Mouse (Mus musculus) kidney, postnatal 25 days (tissue): Measurements from ENCODE around the gene Ntrk2.

Experiments used
- DNase-seq, 2 experiments: peaks; one replicate each; pipeline ENCODE4 v3.0.0; 2021; ENCODE audit warnings: mixed read lengths in 2 of 2

The Ntrk2 gene

DNA sequence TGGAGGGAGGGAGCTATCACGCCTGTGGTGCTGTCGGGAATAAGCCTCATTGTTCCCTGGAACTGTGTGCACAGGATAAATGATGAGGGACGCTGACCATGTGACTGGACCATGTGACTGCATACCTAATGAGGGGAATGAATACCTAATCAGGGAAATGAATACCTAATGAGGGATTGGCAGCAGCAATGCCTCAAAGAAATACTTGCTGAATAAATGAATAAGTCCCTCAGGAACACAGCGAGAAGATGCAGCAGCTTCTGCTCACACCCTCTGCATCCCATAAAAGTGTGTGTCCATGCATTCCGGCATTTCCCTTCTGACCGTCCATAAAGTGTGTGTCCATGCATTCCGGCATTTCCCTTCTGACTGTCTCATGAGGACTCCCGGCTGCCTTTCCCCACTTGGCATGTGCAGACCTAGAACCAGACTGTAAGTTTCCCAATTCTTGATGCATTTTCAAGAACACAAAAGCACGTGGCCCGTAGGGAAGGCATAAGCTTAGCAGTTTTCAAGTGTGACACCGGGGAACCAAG, 338.0 kb downstream of the Ntrk2 start:
- DNase-seq = no peak

- DNase-seq = peak in 1 of 2 experiments; percentile 8
Observed at GRCm38 (mm10) chr13:59145677-59146555, 339.5 kb downstream of the Ntrk2 start.

- no peak for DNase-seq
Observed at GRCm38 (mm10) chr13:59146616-59147015, 340.2 kb downstream of the Ntrk2 start.

DNA sequence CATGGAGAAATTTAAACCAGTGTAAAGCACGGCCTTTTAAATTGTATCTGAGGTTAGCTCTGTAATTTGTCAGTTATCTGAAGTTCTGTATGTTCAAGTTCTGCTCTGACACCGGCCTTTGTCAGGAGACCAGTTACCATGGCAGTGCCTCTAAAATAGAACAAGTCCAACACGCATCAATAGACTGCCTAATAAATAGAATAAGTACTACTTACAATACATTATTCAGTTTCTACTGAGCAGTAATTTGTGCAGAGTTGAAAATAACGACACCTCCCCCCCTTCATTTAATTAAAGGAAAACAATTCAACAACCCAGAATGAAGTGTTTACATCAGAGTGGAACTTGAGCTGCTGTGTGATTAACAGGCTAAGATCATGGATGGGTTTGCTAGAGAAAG, 341.6 kb downstream of the Ntrk2 start:
- DNase-seq = no peak

DNA sequence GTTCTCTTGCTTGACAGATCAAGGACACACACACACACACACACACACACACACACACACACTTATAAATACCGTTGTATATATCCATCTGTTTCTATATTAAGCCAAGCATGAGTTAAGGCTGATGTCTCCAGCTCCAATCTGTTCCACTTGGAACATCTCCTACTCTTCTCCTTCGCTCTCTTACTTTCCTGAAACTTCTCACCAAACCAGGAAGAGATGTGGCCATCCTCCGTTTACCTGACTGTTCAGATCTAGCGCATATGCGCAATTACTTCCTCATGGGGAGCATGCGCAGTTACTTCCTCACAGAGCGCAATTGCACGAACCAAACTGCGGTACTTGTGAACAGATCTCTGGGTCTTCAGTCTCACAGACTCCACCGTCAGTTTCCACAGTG, 342.4 kb downstream of the Ntrk2 start:
- DNase-seq = no peak

DNA sequence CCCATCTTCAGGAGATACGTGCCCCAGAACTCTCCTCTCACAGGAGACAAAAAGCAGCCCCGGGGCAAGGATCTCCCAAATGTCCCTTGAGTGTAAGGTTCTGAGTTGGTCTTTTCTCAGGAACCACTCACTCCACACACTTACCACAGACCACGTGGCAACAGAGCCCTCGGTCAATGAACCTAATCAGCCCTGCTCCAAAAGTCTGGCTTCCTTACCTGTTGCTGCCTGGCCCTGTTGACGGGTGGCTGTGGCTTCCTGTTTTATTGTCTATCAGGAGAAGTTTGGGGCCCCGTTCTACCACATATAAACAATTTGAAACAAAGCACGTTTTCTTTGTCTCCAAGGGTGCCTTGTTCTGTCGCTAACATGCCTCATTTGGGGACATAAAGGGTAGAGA, 357.6 kb downstream of the Ntrk2 start:
- DNase-seq = no peak

DNA sequence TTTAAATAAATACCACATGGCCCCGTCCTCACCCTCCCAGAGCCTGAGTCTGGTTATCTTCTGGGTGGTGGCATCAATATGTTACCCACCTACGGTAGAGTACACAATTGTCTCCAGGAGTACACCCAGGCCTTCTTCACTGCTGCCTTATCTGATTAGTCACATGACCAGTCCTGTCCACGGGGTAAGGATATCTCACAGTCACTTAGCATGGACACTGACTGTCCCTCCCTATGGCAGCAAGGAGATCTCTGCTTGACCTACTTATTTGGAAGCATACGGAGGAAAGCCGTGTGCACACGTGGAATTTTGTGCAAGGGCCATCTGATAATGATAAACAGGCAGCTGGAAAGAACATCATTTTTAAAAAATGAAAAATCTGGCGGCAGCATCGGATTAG, 367.5 kb downstream of the Ntrk2 start:
- DNase-seq = no peak

GRCm38 (mm10) chr13:59176021-59176420, 369.7 kb downstream of the Ntrk2 start:
- no peak for DNase-seq

- DNase-seq = no peak
Observed at GRCm38 (mm10) chr13:59176485-59176884, 370.1 kb downstream of the Ntrk2 start.

DNA sequence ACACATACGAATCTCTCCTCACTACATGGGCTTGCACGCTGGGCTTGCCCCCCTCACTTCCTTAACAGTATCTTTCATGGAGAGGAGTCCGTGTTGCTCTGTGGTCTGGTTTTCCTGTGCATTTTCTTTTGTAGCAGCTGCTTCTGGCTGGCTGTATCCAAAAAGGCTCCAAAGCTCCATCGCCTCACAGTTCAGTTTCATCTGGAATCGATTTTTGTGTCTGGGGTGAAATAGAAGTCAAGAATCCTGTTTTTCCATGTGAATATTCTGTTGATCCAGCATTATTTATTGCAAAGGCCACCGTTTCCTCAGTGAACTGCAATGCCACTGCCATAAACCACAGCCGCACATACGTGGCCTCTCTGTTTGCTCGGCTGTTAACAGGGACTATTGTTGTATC, 370.6 kb downstream of the Ntrk2 start:
- no peak for DNase-seq

DNA sequence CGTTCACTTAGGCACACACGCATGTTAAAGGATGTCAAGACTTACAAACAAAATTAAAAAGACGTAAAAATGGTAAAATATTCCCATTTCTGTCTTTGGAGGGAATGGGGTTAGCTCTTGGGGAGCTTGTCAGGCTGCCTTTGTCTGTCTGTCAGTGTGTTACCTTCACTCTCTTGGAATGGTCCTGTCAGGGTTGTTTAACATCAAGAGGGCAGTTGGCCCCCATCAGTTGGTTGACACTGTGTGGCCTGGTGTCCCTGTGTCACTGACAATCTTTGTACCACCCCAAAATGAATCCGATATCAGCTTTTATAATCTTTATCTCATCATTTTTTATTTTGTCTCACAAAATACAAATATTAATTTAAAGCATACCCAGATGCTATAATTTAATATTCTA, 373.6 kb downstream of the Ntrk2 start:
- DNase-seq = no peak

DNA sequence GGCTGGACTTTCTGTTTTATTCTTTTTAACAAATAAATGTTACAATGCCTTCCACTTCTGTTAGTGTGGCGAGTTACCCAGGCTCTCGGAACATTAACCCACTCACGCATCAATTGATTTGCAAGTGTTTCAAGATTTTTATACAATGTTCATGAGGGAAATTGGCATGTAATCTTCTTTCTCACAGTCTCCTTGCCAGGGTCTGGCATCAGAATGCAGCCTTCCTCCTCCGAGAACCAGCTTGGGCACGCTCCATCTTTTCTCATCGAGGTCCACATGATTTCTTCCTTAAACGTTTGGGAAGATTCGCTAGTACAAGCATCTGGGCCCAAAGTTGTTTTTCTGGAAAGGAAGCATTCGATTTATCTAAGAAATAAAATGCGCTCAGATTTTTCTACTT, 374.4 kb downstream of the Ntrk2 start:
- no peak for DNase-seq

DNA sequence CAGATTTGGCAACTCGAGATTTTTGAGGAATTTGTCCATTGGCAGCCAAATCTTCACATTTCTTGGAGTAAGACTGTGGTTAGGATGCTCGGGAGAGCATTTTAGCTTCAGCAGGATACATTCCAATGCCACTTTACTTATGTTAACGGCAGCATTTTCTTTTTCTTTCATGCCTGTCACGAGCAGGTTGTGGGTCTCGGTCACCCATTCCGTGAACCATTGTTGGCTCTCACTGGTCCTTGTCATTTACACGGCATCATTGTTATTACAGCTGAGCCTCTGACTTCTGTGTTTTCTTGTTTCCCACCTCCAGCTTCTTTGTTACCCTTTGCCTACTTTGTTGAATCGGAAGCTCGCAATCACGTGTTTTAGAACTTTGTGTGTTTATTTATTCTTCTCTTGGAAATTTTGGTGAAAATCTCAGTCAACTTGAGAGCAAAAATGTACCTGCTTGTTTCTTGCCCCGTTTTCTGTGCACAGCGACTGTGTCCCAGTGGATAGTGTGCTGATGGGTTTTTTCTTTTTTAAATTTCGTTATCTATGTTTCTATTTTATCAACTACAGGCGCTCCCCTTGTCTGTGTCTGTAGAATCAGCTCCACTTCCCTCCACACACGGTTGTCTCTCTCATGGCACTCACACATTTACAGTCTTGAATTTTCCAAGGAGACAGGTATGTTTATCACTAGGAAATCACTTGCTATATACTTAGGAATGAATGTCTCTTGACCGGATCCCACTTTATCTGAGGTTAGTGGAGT, 375.0 kb downstream of the Ntrk2 start:
- DNase-seq = no peak

- DNase-seq = no peak
Observed at GRCm38 (mm10) chr13:59182630-59183029, 376.3 kb downstream of the Ntrk2 start.
